Mouse (Mus musculus): ENCODE measurements around the gene Ppm1h.

DNA sequence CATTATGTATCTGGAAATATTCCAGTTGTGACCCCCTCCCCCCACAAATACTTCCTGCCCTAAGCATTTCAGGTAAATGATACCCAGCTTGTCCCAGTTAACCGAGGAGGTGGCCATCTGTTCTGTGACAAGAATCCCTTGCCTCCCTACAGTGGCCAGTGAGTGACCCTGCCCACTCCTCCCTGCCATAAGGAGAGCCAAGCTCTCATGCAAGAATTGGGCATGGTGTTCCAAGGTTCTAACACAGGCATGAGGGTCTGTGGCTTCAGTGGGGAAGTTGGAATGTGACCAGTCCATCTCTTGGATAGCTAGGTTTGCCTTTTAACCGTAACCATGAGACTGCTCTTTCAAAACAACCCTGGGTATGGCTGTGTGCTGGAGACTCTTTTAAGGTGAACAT lies 198.9 kb downstream of the Ppm1h start:
- TF ChIP-seq E2F4 (IDR thresholded peaks at IDR 0.05; ENCODE audit: borderline replicate concordance, low read depth, low read length) (no peak), MAZ (IDR thresholded peaks at IDR 0.05; ENCODE audit: low read depth, low read length) (no peak), CTCF (IDR thresholded peaks at IDR 0.05 in 2 of 3, conservative IDR thresholded peaks at IDR 0.05 in 1 of 3; ENCODE audit: control insufficient read depth in 1 of 3, insufficient read depth in 1 of 3, low read depth in 2 of 3, low read length in 3 of 3, poor library complexity in 1 of 3, severe bottlenecking in 1 of 3) (no peak), POLR2A (IDR thresholded peaks at IDR 0.05; ENCODE audit: control insufficient read depth in 1 of 2, insufficient read depth in 1 of 2, low read depth in 1 of 2, low read length in 2 of 2, poor library complexity in 1 of 2) (no peak), MAX (IDR thresholded peaks at IDR 0.05; ENCODE audit: low read length) (no peak), KAT2A (conservative IDR thresholded peaks at IDR 0.05; ENCODE audit: low read depth, low read length) (no peak), POLR2AphosphoS2 (IDR thresholded peaks at IDR 0.05; ENCODE audit: low read length) (no peak), EP300 (IDR thresholded peaks at IDR 0.05; ENCODE audit: low read depth in 1 of 2, low read length in 2 of 2) (no peak), ZMIZ1 (IDR thresholded peaks at IDR 0.05; ENCODE audit: low read depth, low read length) (no peak)
